Mouse (Mus musculus) ES-E14 (cell line): ENCODE results near the gene Ntrk2.

Source experiments
- CHD2 ChIP-seq: IDR thresholded peaks from 2 replicates; pipeline ENCODE4 v1.6.1; 2014; ENCODE audit warnings: mild to moderate bottlenecking, low read depth, low read length, inconsistent platforms
- HCFC1 ChIP-seq: IDR thresholded peaks from 2 replicates; pipeline ENCODE4 v1.6.1; 2012; ENCODE audit warnings: low read length, inconsistent platforms, borderline replicate concordance; ENCODE audit not compliant: insufficient read depth
- MAFK ChIP-seq: IDR thresholded peaks from 2 replicates; pipeline ENCODE4 v1.6.1; 2014; ENCODE audit warnings: mild to moderate bottlenecking, low read depth, low read length, inconsistent platforms; ENCODE audit not compliant: insufficient read depth
- ZC3H11A ChIP-seq: IDR thresholded peaks from 2 replicates; pipeline ENCODE4 v1.6.1; 2012; ENCODE audit warnings: low read depth, mild to moderate bottlenecking, inconsistent platforms, low read length, borderline replicate concordance
- ZNF384 ChIP-seq: IDR thresholded peaks from 2 replicates; pipeline ENCODE4 v1.6.1; 2012; ENCODE audit warnings: low read depth, low read length, inconsistent platforms

DNA sequence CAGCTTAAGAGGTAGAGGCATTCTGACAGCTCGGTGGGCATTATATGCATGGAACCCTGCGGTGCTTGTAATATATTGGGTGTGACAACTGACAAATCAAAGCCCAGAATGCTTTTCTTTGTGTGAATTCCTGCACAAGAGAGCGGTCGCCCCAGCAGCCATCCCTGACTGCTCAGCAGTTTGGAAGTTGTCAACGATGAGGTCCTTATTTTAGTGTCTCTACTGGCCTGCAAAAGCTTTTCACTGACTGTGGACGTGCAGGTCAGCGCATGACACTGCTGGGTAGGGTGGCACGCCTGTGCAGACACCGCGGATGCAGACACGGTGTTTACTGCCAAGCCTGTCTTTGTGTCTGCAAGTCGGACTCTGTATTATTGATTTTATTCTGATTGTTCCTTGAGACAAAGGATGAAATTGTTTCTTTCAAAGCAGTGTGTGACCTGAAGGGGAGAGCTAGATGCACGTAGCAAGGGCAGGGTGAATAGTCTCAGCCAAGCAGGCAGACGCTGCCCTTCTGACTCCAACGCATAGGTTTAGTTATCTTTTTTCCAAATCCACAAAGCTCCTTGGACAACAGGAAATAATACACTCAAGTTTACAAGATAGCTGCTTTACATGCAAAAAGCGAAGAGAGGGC lies 204.6 kb downstream of the Ntrk2 start:
- TF ChIP-seq ZC3H11A (no peak), MAFK (no peak), ZNF384 (no peak), CHD2 (no peak), HCFC1 (no peak)
